Mouse (Mus musculus): ENCODE measurements around the gene Tunar.
A peak's percentile ranks its signal among the peaks of the same experiment; 100 is the strongest.

Tunar gene

DNA sequence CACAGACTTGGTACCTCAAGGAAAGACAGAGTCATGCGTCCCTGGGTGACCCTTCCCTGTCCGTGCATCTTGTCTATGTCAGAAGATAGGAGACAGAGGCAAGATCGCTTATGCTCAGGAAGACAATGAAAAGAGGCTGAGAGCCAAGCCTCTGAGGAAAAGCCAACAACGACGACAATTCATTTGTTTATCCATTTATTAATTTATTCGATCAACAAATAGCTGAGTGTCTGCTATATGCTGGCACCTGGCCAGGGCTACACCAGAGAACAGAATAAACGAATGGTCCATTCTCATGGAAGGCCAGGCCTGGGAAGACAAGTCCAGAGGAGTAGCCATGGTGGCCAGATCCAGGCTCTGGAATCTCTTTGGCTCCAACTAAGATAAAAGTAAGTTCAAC lies 61.0 kb downstream of the Tunar start:
- DNase-seq (ENCODE audit: extremely low read depth, insufficient read length, low spot score): no peak

DNA sequence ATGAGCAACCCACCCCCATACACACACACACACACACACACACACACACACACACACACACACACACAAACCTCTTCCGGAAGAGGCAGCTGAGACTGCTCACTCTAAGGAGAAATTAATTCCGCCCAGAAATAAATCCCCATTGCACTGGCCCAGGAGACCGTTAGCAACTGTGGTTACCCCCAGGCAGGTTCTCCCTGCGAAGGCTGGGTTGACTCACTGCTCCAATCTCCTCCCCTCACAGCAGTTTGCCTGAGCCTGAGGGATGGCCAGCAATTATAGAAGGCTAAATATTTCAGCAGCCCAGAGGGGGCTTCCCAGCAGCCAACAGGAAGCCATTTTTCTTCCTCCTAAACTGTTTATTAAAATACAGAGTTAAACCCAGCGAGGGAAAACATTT lies 64.5 kb downstream of the Tunar start:
- no peak for DNase-seq (ENCODE audit: extremely low read depth, insufficient read length, low spot score)

DNA sequence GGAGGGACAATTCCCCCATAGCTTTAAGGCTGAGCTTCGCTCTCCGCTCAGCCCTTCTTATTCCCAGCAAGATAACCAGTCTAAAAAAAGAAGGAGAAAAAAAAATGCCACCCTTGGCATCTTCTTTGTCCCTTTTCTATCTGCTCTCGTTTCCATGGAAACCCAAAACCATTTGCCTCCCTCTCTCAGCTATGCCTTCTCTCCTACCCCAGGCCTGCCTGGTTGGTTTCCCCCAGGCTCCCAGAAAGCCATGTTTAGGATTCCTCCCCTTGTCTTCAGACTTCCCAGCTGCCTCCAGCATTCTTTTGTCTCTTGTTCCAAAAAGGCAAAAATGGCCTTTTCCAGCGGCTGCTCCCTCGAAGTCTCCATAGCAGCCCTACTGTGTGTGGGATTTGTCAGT lies 70.1 kb downstream of the Tunar start:
- DNase-seq (ENCODE audit: extremely low read depth, insufficient read length, low spot score): no peak

DNA sequence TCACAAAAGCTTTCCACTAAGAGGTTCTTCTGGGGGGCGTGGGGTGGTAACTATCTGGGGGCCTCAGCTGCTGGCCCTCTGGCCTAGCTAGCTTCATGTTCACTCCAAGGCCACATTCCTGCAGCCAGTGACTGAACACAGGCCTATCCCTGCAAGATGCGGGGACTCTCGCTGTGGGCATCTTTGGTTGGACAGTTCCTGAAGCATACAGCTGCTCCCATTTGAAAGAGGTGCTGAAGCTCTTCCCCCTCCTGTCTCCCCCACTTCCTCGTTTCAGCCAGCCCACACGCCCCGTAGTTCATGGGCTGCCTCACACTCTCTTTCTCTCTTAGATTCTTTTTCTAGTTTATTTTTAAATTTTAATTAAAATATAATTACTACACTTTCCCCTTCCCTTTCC lies 72.3 kb downstream of the Tunar start:
- DNase-seq (ENCODE audit: extremely low read depth, insufficient read length, low spot score): no peak

DNA sequence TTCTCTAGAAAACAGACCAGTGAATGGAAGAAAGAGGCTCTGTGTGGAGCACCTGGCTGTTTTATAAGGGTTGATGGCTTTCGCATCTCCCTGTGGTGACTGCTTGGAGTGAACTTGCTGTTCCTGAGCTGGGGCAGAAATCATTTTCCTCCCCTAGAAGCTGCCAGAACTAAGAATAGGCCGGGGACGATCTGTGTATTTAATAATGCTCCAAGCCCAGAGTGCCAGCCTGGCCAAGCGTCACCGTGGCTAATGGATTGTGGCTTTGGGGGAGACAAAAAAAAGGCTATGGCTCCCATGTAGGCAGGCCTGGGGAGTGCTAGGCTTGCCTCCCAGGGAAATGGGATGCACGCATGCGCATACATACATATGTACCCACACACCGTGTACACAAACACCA lies 80.2 kb downstream of the Tunar start:
- DNase-seq (ENCODE audit: extremely low read depth, insufficient read length, low spot score): no peak

DNA sequence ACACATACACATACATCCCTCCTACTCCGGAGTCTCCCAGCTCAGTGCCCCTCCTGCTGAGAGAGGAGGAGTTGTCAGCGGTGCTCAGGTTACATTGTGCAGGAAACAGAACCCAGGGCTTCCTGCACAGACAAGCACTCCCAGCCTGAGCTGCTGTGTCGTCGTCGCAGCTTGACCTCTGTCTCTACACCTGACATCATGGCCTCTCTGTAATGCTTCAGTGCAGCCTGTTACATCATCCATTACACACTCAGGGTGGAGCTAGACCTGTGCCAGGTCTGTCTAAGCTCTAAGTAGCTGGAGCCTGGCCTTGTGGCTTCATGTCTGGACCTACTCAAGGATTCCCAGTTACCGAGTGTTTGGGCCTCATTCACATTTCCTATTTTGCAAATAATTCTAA lies 86.8 kb downstream of the Tunar start:
- no peak for DNase-seq (ENCODE audit: extremely low read depth, insufficient read length, low spot score)

DNA sequence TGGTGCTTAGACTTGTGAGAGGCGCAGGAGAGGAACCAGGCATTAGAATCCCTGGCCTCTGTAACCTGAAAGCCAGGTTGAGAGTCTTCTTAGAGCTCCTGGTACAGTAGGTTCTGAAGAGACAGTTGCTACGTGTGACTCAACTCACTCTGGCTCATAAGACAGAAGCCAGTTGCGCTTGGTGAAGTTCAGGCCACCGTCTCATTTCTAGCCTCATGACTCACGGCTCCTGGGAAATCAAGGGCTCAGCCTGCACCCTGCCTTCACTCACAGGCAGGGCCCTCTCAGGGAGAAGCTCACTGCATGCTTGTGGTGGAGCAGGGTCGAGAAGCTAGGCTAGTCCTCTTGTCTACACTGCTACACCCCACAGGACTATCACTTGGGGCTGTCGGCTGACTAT lies 92.9 kb downstream of the Tunar start:
- DNase-seq (ENCODE audit: extremely low read depth, insufficient read length, low spot score): peak; percentile 48

DNA sequence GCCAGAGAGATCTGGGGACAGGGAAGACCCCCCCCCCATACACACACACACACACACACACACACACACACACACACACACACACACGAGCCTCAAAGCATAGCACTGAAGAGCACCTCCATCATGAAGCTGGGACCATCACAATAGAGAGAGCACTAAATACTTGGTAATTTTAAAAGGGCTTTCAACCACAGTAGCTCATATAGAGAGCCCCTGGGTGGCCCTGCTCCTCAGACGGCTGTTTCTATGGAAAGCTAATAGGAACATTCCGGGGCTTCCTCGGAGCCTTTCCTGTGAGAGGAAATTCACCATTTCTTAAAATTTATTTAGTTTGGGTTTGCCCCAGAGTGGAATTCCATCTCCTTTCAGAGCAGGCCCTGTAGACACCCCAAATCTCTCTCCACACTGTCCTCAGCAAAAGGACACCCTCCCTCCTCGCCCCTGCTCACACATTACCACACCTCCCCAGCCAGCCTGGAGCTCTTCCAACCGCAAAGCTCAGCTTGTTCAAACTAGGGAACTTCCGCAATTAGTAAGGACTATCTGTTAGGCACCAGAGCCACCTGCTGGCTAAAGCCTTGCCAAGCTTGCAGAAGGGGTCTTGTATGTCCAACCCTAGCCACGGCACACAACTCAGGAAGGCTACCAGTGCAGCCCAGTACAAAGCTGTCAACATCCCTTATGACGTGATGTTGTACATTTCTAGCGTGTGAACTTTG lies 93.5 kb downstream of the Tunar start:
- DNase-seq (ENCODE audit: extremely low read depth, insufficient read length, low spot score): peak; percentile 47

DNA sequence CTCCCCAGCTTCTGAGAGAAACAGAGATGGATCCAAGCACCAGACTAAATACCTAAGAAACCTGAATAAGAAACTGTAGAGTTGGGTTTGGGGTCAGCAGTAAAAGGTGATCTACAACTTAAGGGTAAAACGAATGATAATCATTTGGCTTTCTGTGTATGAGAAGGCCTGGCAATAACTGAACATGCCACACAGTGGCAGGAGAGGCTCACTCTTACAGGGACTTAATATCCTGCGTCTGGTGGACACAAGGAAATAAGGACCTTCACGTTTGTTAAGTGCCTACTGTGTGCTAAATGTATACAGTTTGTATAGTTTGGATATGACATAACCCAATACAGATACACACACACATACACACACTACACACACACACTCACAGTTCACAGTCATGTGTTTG lies 98.2 kb downstream of the Tunar start:
- DNase-seq (ENCODE audit: extremely low read depth, insufficient read length, low spot score): no peak

DNA sequence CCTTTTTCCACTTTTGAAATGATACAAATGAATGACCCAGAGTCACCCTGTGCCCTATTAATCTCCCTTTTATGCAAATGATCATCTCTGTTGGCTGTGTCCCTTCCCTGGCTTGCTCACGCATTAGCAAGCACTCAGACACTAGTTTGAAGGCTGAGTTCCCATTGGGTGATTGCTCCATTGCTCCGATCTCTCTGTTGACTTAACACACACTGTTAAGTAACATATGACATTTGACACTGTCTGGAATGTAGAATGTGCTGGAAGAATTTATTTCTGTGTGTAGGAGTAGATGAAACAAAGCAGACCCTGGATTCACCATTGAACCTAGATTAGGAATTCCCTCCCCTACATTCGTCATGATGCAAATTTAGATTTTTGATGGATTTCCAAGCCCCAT lies 99.1 kb downstream of the Tunar start:
- DNase-seq (ENCODE audit: extremely low read depth, insufficient read length, low spot score): no peak
